Mouse (Mus musculus) lung, adult 2 months (tissue): ENCODE measurements around the gene Fancd2.

Experiments used
- CTCF ChIP-seq: fragments of 200-500 bp; IDR thresholded peaks from 2 replicates; pipeline ENCODE4 v1.5.1; 2011; ENCODE audit warnings: mild to moderate bottlenecking, low read length, control low read depth; ENCODE audit not compliant: insufficient read depth
- POLR2A ChIP-seq: fragments of 200-500 bp; IDR thresholded peaks from 2 replicates; pipeline ENCODE4 v1.6.1; 2011; ENCODE audit warnings: low read depth, mild to moderate bottlenecking, control low read depth, low read length, borderline replicate concordance; ENCODE audit errors: extremely low read depth

DNA sequence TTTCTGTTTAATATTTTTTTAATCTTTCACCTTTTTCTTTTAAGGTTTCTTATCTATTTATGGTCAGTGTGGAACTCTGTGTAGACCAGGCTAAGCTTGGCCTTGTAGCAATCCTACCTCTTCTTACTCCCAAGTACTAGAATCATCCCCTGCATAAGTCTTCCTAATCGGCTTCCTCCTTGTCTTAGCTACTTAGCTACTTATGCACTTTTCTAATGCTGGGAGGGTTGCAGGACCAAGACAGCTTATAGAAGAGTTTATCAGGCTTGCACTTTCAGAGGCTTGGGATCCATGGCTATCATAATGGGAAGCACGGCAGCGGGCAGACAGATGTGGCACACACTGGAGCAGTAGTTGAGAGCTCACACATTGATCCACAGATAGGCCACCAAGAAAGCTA is 47.8 kb downstream of the Fancd2 start:
- no peak for TF ChIP-seq POLR2A
- TF ChIP-seq CTCF, result no peak
